Mouse (Mus musculus) ES-CJ7 (cell line): ENCODE data around the gene 1190005I06Rik.
A peak's percentile ranks its signal among the peaks of the same experiment; 100 is the strongest.

Experiments used
- DNase-seq: peaks from one replicate; pipeline ENCODE4 v3.0.0; 2011; ENCODE audit warnings: low read depth, low spot score

1190005I06Rik gene

GRCm38 (mm10) chr8:120622161-120622560 is 25.3 kb downstream of the 1190005I06Rik start:
- DNase-seq: peak; percentile 59

- DNase-seq: no peak
Measured at GRCm38 (mm10) chr8:120620441-120620840, 27.0 kb downstream of the 1190005I06Rik start.

GRCm38 (mm10) chr8:120619235-120620180 is 27.9 kb downstream of the 1190005I06Rik start:
- no peak for DNase-seq

GRCm38 (mm10) chr8:120618110-120618509 is 29.3 kb downstream of the 1190005I06Rik start:
- DNase-seq: peak; percentile 93

GRCm38 (mm10) chr8:120616663-120617626 is 30.5 kb downstream of the 1190005I06Rik start:
- no peak for DNase-seq

GRCm38 (mm10) chr8:120614491-120614890 is 32.9 kb downstream of the 1190005I06Rik start:
- DNase-seq: no peak

- no peak for DNase-seq
Measured at GRCm38 (mm10) chr8:120610824-120611223, 36.6 kb downstream of the 1190005I06Rik start.

GRCm38 (mm10) chr8:120607885-120608284 is 39.5 kb downstream of the 1190005I06Rik start:
- peak; percentile 82 for DNase-seq

GRCm38 (mm10) chr8:120607460-120607859 is 40.0 kb downstream of the 1190005I06Rik start:
- peak; percentile 52 for DNase-seq

- peak; percentile 84 for DNase-seq
Measured at GRCm38 (mm10) chr8:120602672-120603071, 44.8 kb downstream of the 1190005I06Rik start.

GRCm38 (mm10) chr8:120599504-120599903 is 47.9 kb downstream of the 1190005I06Rik start:
- DNase-seq: peak; percentile 86

- no peak for DNase-seq
Measured at GRCm38 (mm10) chr8:120598579-120598978, 48.9 kb downstream of the 1190005I06Rik start.

- peak; percentile 88 for DNase-seq
Measured at GRCm38 (mm10) chr8:120595963-120596362, 51.5 kb downstream of the 1190005I06Rik start.

- peak; percentile 88 for DNase-seq
Measured at GRCm38 (mm10) chr8:120594571-120594970, 52.9 kb downstream of the 1190005I06Rik start.

GRCm38 (mm10) chr8:120591587-120592292 is 55.7 kb downstream of the 1190005I06Rik start:
- no peak for DNase-seq

GRCm38 (mm10) chr8:120589921-120590320 is 57.5 kb downstream of the 1190005I06Rik start:
- DNase-seq: no peak

GRCm38 (mm10) chr8:120588908-120589771 is 58.3 kb downstream of the 1190005I06Rik start, which contains the start of gene Gins2:
TSS of gene Gins2 (minus strand) at chr8:120589304.
- peak; percentile 100 for DNase-seq

GRCm38 (mm10) chr8:120585521-120585920 is 61.9 kb downstream of the 1190005I06Rik start:
- DNase-seq: no peak

- no peak for DNase-seq
Measured at GRCm38 (mm10) chr8:120581811-120582210, 65.6 kb downstream of the 1190005I06Rik start.

- no peak for DNase-seq
Measured at GRCm38 (mm10) chr8:120581329-120581728, 66.1 kb downstream of the 1190005I06Rik start.
